Mouse (Mus musculus) E14TG2a.4 (cell line): ENCODE results near the gene Rnasel.

Experiments
- CTCF ChIP-seq: conservative IDR thresholded peaks from 2 replicates; pipeline ENCODE4 v1.5.1; 2014; ENCODE audit warnings: low read length
- NANOG ChIP-seq: IDR thresholded peaks from 2 replicates; pipeline ENCODE4 v1.6.1; 2014; ENCODE audit warnings: borderline replicate concordance, low read length, mixed read lengths

DNA sequence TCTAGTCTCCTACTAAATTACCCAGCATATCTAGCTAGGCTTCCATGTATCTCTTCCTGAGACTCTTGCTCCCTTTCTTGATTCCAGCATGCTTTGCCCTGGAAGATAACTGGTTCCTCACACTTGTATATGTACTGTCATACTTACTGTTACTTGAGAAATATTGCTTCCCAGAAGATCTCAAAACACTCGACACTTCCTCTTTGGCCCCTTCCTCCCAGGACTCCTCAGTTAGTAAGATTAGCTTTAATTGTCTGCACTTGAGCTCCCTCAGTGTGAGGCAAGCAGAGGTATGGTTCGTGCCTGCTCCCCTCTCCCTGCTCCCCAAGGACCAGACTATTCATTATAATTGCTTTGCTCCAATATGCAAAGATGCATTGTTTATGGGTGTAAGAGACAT lies 41.5 kb downstream of the Rnasel start:
- no peak for TF ChIP-seq CTCF
- TF ChIP-seq NANOG: no peak
